Mouse (Mus musculus) hematopoietic multipotent progenitor cell, adult 10-12 weeks (in vitro differentiated cells): ENCODE results near the gene Eif1ax. TPM values are rescaled to one million over a fixed set of nuclear protein-coding genes. Genes with fewer than 3 reads are reported as not detected.

Source experiments
- polyA plus RNA-seq: library from polyadenylated mRNA; stranded (reverse); fragments of >175 nt; gene quantifications from 2 replicates; pipeline ENCODE4 v1.2.3, GENCODE M21; 2012; ENCODE audit warnings: low replicate concordance

Gene Eif1ax
- 186 and 194 TPM in 2 replicates for polyA plus RNA-seq

GRCm38 (mm10) chrX:159371831-159372752 lies at the start of gene Eif1ax:
Gene Eif1ax, plus strand, starts transcription at chrX:159372178.

GRCm38 (mm10) chrX:159414130-159414828 lies 42.3 kb downstream of the Eif1ax start, which contains the start of gene Map7d2:
Gene Map7d2, plus strand, starts transcription at chrX:159414572.

Other genes with a start within 250 kb of the Eif1ax start
- gene Rps6ka3, start 161.9 kb upstream of the Eif1ax start, polyA plus RNA-seq = 7.6 and 13.5 TPM in 2 replicates
- gene Map7d2, start 42.4 kb downstream of the Eif1ax start, polyA plus RNA-seq = not detected in 2 replicates
- 2.9 TPM in 2 replicates for gene Bclaf3, start 154.5 kb downstream of the Eif1ax start, polyA plus RNA-seq